Mouse (Mus musculus) kidney, postnatal 25 days (tissue): ENCODE measurements around the gene Emg1.
"Not testable (repeated sequence)": the region's sequence is repeated elsewhere in the genome, so short reads cannot be mapped to it uniquely, and the experiment has no call there.

Experiments
- DNase-seq, 2 experiments: peaks; one replicate each; pipeline ENCODE4 v3.0.0; 2021; ENCODE audit warnings: mixed read lengths in 2 of 2

Emg1 gene

DNA sequence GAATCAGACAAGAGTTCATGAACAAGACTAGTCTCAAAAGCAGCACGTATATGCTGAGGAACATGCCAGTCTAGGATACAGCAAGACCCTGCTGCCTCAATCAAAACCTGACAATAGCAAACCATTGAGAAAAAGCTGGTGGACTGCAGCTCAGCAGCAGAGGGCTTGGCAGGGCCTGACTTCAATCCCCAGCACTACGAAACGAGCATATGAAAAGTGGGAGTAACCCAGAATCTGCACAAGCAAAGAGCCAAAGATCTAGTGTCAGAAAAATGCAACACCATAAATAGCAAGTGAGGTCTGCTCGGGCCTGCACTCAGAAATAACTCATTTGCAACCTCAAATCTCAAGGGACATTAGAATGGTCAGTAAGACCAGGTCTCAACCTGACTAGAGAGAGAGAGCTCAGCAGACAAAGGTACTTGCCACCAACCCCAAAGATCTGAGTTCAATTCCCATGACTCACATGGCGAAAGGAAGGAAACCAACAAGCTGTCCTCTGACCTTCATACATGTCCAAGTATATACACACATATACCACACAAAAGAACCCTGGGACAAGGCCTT, 5.8 kb downstream of the Emg1 start:
- no peak for DNase-seq

DNA sequence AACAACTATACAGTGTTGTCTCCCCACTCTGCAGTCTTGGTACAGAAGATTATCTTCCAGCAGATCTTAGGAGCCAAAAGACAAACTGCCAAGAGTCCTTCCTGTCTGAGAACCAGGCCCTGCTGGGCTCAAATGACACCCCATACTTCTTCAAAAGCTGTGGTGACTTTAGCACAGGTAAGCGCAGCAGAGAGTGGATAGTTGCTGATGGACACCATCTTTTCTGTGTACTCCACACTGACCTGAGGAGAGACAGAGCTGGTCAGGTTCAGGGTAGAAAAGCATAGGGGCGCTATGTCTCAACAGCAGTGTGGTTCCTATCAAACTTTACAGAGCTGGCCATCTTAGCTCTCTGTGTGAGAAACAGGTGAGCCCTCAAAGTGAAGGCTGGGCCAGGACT, 7.6 kb downstream of the Emg1 start:
- no peak for DNase-seq

DNA sequence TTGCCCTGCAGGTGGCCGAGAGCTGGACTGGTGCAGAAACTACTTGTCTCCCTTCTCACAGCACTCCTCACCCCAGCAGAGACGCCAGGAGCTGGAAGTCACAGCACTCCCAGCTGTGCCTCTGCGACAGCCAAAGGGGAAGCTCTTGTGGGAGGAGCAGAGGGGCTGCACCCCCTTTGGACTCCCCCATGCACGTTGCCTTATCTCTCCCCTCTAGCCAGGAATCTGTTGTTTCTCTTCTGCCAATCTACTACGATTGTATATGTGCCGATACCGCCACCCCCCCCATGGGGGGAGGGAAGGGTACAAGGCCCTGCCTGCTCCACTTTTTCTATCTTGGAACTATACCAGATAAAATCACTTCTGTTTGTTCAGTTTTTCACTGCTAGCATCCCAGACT, 8.2 kb downstream of the Emg1 start:
- peak in 1 of 2 experiments; percentile 37 for DNase-seq

DNA sequence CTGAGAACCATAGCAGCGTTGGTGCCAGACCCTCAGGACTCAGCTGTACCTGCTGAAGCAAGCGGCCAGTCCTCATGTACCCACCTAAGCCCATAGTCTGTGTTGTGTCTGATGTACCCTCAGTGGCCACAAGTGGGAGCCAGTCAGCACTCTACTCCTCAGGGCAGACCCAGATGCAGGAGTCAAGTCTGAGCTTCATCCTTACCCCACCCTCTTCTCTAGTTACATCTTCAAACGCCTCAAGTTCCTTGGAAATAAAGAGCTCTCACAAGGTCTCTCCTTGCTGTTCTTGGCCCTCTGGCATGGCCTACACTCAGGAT, 9.2 kb downstream of the Emg1 start:
- peak; percentile 72 to 84 for DNase-seq

DNA sequence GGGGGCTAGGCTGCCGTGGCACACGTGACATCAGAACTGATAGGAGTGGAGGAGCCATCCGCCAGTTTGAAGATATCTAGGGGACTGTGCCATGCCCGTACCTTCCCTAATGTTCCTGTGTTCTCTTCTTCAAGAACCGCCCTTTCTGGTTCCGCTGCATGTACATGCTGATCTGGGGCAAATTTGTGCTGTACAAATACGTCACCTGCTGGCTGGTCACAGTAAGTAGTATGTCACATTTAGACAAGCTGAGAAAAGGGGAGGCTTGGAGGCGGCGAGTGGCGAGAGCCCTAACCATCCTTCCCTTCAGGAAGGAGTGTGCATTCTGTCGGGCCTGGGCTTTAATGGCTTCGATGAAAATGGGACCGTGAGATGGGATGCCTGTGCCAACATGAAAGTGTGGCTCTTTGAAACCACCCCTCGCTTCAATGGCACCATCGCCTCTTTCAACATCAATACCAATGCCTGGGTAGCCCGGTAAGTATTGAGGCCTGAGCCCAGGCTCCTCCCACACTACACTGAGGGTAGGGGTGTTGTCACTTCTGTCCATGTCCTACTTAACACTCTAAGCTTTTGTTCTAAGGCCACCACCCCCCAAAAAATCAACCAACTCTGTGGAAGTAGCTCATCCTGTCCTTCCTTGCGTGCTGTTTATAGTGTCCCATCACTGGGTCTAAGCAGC, 9.7 kb downstream of the Emg1 start:
- DNase-seq, result no peak

DNA sequence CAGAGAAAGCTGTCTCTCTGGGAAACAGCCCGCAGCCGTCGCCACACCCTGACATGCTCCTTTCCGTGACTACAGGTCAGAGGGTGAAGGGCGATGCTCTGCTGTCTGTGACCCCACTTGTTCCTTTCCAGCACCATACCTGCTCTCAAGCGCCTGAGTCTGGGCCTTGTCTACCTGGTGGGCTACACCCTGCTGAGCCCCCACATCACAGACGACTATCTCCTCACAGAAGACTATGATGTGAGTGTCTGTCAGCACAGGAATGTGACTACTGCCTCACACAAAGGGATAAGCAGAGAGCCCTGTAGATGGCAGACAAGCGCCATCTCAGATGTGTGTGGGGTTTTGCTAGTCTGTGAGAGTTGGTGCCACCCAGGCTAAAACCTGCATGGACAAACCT, 10.6 kb downstream of the Emg1 start:
- peak in 1 of 2 experiments; percentile 41 for DNase-seq

DNA sequence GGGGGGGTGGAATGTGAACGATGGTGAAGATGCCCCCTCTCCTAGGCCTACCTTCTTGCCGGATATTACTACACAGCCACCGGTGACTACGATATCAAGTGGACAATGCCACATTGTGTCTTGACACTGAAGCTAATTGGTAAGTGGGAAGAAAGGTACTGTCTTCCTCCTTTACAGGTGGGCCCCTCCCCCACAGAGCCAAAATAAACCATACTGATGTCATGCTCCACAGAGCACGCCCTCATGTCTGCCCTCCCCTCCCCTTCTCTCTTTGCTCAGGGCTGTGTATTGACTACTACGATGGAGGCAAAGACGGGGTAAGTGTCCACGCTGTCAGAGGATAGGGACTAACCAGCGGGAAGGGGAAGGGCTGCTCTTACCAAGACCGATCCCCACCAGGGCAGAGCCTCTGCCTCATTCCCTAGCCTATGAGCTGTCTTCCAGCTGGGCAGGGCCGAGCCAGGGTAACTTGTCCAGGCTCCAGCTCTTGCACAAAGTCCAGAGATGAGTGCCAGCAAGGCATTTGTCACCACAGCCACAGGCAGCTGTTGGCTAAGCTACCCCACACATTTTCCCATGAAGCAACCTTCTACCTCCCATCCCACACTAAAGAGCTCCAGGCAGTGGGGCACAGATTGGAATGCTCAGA, 11.9 kb downstream of the Emg1 start:
- peak; percentile 62 to 85 for DNase-seq

DNA sequence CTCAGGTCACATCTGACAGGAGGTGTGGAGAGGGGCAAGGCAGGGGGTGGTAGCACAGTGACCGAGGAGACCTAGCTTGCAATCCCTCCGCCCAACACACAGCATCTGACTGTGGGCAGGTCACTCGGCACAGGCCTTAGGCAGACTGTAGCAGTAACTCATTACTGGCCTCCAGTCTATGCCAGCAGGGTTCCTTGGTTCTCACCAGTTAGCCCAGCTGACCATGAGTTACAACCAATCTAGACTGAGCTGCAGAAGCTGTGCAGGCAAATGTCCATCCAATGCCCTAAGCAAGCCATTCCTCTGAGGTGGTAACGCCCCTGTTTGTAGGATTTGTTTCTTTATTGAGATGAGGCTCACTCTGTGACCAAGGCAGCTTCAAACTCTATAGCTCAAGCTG, 12.6 kb downstream of the Emg1 start:
- DNase-seq, result peak in 1 of 2 experiments; percentile 47

DNA sequence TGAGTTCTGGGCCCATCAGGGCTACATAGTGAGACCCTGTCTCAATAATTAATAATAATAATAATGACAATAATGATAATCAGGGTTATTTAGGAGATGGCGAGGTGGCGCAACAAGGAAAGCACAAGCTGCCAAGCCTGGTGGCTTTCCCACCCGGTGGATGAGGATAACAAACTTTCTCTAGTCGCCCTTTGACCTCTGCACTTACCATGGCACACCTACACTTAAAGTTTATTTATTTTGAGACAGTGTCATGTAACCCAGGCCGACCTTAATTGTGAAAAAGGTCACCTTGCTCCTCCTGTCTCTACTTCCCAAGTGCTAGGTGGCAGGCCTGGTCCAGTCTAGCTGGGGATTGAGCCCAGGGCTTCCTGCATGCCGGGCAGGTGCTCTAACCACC, 13.2 kb downstream of the Emg1 start:
- no peak for DNase-seq

DNA sequence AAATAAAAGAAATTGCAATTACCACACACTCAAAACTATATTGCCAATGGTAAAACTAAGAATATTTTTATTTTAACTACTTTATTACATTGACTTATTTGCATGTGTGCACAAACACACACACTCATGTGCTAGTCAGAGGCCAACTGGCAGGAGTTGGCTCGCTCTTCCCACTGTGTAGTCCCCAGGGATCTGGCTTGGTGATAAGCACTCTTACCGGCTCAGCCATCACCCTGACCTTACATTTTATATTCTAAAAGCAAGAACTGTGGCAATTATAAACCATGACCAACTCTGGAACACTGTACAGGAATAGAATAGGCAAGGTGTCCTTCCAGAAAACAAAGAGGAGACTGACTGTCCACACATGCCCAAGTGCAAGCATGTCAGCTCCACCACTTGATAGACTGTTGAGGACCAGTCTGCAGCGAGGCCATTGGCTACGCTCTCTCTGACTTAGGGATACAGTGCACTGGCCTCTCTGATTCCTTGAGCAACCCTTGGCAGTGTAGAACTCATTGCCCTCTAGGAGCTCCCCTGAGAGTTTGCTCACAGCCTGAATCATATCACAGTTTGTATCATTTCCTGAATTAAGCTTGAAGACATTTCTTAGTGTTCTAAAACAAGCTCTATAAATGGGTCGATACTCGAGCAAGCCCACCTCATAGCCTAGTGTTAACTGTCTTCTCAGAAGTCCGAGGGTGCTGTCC, 15.4 kb downstream of the Emg1 start:
- no peak for DNase-seq

DNA sequence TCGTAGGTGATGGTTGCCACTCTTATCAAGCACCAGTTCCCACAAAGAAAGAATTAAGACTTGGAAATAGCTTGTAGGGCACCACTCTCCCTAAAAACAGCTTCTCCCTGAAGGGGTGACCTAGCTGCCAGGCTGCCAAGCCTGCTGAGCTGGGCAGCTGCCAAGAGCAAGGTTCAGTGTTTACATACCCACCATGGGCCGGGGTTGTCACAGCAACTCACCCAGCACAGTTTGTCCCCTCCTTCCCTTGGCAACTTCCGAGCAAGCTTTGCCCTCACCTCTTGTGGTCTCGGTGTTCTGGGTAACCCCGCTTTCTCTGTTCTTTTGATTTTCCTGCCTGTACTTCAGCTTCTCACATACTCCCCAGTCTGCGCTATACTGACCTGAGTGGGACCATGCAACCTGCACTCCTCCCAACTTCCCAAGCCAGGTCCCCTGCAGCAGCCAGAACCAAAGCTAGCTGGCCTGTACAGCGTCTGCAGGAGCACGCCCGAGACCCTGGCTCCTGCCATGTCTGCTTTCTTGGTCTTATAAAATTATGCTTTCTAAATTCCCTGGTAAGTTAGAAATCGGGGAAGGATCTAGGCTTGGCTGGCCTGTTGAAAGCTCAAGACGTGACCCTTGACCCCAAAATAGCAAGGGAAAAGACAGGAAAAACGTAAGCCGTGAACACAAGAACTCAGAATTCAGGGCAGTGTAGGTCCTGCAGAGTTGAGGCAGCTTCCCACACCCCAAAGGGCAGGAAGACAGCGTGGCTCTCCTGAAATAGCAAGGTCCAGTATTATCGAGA, 17.6 kb downstream of the Emg1 start:
- peak; percentile 93 to 98 for DNase-seq

DNA sequence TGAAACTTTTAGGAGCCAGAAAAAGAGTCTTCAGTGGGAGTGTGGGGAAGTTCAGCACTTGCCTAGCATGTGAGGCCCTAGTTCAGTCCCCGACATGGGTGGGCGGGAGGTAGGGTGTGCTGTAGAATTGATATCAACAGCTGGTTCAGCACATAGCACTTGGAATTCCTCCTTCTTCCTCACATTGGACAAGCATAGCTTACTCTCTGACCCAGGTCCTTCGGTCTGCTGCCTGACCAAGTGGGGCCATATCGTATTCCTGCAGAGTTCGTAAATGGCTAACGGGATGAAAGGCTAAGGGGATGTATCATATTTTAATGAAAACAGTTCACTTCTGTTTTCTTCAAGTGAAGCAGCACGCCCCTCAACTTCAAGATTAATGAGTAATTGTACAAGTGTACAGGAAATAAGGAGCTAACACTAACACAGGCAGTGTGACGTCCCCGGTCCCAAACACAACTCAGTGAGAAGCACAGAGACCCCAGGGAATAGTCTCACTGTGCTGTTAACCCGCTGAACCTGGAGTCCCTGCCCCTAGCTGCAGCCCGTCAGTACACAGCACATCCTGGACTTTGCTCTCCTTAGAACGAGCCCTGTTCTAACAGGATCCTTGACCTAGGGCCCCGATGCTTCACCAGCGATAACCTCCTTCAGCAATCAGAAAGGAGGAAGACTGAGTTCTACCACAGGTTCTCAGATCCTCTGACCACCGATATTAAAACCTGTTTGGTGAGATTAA, 18.6 kb downstream of the Emg1 start:
- DNase-seq, result peak; percentile 45 to 76

DNA sequence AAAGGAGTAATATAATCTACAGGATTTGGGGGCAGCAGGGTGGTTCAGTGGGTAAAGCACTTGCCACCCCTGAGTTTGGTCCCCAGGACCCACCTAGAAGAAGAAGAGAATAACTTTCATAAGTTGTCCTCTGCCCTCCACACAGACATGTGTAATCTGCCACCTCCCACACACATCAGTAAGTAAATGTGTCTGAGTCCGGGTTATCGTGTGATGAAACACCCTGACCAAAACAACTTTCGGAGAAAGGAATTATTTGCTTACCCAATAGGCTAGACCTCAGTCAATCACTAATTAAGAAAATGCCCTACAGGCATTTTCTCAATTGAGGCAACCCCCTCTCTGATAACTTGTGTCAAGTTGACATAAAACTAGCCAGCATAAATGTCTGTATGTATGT, 21.5 kb downstream of the Emg1 start:
- no peak for DNase-seq

DNA sequence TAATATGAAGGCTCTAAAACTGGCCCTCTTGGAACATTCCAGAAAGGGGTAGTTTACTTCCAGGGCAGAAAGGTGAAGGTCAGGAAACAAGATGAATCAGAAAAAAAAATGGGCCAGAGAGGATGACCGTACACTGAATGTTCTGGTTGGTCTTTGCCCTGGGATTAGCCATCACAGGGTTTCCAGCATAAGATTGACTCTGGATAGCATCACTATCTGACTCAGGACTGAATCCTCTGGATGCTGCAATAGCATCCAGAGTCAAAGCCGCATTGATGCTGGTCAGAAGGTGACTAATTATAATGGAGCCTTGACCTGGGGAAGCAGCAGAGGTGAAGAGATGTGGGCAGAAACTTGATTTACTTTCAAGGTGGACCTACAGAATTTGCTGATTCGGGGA, 23.0 kb downstream of the Emg1 start:
- DNase-seq, result no peak

DNA sequence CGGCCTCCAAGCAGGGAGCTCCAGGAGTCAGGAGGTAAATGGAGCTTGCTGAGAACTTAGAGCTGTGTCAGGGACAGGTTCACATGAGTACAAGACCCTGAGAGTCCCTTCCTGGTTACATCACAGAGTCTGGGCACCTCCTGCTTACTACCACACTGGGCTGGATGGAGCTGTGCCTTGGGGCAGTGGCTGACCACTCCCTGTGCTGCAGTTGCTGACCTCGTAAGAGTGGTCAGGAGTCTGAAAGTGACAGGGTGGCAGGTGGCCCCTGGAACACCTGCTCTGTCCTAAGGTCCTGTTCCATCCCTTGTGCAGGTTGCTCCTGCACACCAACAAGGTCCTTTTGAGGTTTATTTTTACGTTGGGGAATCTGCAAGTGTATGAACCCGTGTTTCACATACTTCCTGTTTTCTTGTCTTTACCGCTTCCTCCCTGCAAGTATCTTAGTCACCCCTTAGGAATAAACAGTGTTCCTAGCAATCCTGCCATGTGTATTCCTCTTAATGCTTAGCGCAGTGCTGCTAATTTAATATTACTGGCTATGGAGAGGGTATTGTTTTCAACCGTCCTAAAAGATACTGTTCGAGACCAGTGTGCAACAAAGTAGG, 23.7 kb downstream of the Emg1 start:
- DNase-seq, result peak in 1 of 2 experiments; percentile 66

DNA sequence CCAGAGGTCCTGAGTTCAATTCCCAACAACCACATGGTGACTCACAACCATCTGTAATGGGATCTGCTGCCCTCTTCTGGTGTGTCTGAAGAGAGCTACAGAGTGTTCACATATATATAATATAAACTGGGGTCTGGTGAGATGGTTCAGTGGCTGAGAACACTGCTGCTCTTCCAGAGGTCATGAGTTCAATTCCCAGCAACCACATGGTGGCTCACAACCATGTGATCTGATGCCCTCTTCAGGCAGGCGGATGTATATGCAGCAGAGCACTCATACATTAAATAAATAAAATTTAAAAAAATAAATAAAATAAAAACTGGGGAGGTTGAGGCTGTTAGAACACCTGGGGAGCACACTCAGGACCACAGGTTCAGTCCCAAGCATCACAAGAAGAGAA, 25.3 kb downstream of the Emg1 start:
- DNase-seq, result not testable (repeated sequence)

DNA sequence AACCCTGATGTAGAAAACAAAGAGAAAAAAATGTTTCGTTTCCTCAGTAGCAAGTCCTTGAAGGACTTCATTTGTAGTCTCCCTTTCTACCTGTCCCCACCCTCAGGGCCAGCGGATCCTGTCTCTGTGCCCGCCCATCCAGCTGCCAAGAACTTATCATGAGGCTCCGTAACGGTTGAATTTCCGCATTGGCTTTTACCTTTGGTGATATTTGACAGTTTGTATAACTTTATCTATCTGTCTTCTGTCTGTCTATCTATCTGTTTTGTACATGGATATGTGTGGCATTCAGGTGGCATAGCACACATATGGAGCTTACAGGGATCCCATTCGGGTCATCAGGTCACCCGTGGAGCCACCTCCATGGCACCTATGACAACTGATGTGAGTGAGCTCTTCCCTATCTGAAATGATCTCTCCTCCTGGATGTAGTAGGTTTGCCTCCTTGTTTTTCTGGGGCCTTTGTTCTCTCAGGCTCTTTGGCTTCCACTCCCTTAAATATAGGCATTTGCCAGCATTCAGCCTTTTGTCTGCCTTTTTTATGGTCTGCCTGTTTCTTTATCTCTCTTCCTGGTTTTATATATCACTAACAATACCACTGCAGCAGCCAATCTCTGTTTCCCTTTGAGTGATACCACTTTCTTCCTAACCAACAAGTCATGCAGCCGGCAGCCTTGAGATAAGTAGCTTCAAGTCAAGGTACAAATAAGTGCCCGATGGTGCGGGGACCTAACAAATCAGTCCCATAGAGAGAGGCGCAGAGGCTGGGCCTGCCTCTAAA, 26.2 kb downstream of the Emg1 start:
- no peak for DNase-seq

DNA sequence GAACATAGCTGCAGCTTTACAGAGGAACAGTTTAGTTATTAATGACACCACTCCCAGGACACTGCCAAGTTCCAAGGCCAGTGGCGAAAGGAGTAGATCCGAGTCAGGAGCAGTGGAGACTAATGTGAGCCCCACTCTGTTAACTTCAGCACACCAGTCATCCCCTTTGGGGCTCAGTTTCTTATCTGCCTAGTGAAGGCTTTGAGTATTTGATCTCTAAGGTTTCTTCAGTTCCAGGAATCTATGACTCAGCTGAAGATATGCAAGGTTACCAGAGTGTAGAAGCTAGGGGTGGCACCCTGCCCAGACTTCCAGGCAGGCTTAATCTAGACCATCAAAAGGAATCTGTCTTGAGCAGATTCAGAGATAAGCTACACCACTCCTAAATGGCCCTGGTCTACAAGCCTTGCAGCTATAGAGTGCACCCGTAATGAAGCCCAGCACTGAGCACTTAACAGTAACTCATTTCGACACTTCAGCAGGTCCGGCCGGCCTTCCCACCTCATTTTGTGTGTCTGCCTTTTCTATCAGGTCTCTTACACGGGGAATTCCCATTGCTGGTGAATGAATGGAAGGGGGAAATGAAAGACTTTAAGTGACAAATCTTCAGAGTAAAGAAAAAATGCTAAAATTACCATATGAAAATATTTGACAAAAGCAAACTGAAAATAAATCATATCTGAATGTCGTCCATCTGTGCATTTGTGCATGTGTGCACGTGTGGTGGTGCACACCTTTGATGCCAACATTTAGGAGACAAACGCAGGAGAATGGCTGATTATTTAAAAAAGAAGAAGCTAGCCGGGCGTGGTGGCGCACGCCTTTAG, 28.2 kb downstream of the Emg1 start:
- DNase-seq, result peak; percentile 86 to 88

DNA sequence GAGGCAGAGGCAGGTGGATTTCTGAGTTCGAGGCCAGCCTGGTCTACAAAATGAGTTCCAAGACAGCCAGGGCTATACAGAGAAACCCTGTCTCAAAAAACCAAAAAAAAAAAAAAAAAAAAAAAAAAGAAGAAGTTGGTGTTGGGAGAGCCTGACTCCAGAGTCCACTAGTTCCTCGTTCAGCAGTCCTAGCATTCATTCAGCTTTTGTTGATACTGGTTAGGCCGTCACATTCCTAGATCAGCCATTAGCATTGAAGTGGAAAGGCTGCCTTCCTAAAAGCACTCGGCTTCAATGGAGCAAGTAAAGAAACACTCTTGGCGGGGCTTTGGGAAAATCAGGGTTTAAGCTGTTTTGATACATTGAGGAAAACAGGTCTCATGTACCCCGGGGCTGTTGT, 29.7 kb downstream of the Emg1 start:
- DNase-seq, result not testable (repeated sequence)

DNA sequence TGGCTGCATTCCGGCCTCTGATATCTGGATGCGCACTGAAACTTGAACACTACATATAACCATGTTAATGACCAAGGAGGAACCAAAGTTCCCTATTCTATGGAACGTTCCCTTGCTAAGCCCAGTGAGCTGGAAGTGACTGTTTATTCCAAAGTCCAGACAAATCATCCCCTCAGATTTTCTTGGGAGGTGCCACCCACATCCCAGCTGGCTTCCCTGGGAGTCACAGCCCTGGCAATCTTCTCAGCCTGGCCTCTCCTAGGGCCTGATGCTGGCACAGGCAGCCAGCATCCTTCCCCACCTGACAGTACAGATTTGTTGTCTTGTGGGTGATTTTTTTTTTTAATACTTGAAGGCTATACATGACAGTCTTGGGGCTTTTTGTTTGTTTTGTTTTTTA, 32.5 kb downstream of the Emg1 start:
- DNase-seq, result peak in 1 of 2 experiments; percentile 52
